Mouse (Mus musculus): ENCODE data around the gene Tmem45a2. TPM values are rescaled to one million over a fixed set of nuclear protein-coding genes. Genes with fewer than 3 reads are reported as not detected.
A peak's percentile ranks its signal among the peaks of the same experiment; 100 is the strongest.
"Not testable (repeated sequence)": the region's sequence is repeated elsewhere in the genome, so short reads cannot be mapped to it uniquely, and the experiment has no call there.

The Tmem45a2 gene
- polyA plus RNA-seq, 1 experiment from 2014 or later = 0.18 TPM

- ATAC-seq = peak; percentile 77
- no peaks in the 10 kb centered on the region for H3K4me1 ChIP-seq (replicated peaks; ENCODE audit: control insufficient read depth, insufficient read depth, low read length)
Measured at GRCm38 (mm10) chr16:57056995-57057394, 14.2 kb downstream of the Tmem45a2 start.

GRCm38 (mm10) chr16:57049974-57050373, 21.2 kb downstream of the Tmem45a2 start:
- Histone ChIP-seq H3K4me3 (ENCODE audit: low read depth, low read length) (no peak overlapping the region), H3K4me1 (replicated peaks; ENCODE audit: control insufficient read depth, insufficient read depth, low read length) (no peaks in the 10 kb centered on the region), H3K4me2 (replicated peaks; ENCODE audit: low read depth) (no peak overlapping the region), H3K9ac (ENCODE audit: low read depth, low read length) (no peak overlapping the region), H3K36me3 (ENCODE audit: control insufficient read depth, insufficient read depth) (no peaks in the 10 kb centered on the region), H3K27ac (ENCODE audit: low read depth, low read length) (no peak overlapping the region), H3K9me3 (ENCODE audit: control insufficient read depth) (no peaks in the 10 kb centered on the region), H3K27me3 (replicated peaks; ENCODE audit: control insufficient read depth, insufficient read depth, low read length) (no peaks in the 10 kb centered on the region)
- 91% methylated on average over 3 of the region's 3 CpGs for WGBS
- no peak for TF ChIP-seq CTCF (IDR thresholded peaks at IDR 0.05; ENCODE audit: low read depth)
- no peak for ATAC-seq

More at GRCm38 (mm10) chr16:57056995-57057394, 14.2 kb downstream of the Tmem45a2 start:
- Histone ChIP-seq H3K4me3 (ENCODE audit: low read depth, low read length) (no peak overlapping the region), H3K36me3 (ENCODE audit: control insufficient read depth, insufficient read depth) (no peaks in the 10 kb centered on the region), H3K27me3 (replicated peaks; ENCODE audit: control insufficient read depth, insufficient read depth, low read length) (no peaks in the 10 kb centered on the region), H3K9me3 (ENCODE audit: control insufficient read depth) (no peaks in the 10 kb centered on the region), H3K9ac (ENCODE audit: low read depth, low read length) (no peak overlapping the region), H3K27ac (ENCODE audit: low read depth, low read length) (no peak overlapping the region), H3K4me2 (replicated peaks; ENCODE audit: low read depth) (no peak overlapping the region)
- 53% methylated on average over 4 of the region's 4 CpGs for WGBS
- no peak for TF ChIP-seq CTCF (IDR thresholded peaks at IDR 0.05; ENCODE audit: low read depth)

GRCm38 (mm10) chr16:57038600-57038999, 32.6 kb downstream of the Tmem45a2 start:
- H3K4me3 ChIP-seq (ENCODE audit: low read depth, low read length) = no peak overlapping the region
- H3K9me3 ChIP-seq (ENCODE audit: control insufficient read depth) = no peaks in the 10 kb centered on the region
- H3K4me1 ChIP-seq (replicated peaks; ENCODE audit: control insufficient read depth, insufficient read depth, low read length) = no peaks in the 10 kb centered on the region
- H3K36me3 ChIP-seq (ENCODE audit: control insufficient read depth, insufficient read depth) = no peaks in the 10 kb centered on the region
- no peak overlapping the region for H3K27ac ChIP-seq (ENCODE audit: low read depth, low read length)
- H3K9ac ChIP-seq (ENCODE audit: low read depth, low read length) = no peak overlapping the region
- ATAC-seq = no peak
- no peak for TF ChIP-seq CTCF (IDR thresholded peaks at IDR 0.05; ENCODE audit: low read depth)
- 35% methylated on average over 5 of the region's 5 CpGs for whole genome bisulfite sequencing
- H3K27me3 ChIP-seq (replicated peaks; ENCODE audit: control insufficient read depth, insufficient read depth, low read length) = no peaks in the 10 kb centered on the region
- no peak overlapping the region for H3K4me2 ChIP-seq (replicated peaks; ENCODE audit: low read depth)

- ATAC-seq = peak; percentile 36; the same call in 1 of the 2 replicates
- H3K4me1 ChIP-seq (replicated peaks; ENCODE audit: control insufficient read depth, insufficient read depth, low read length) = no peaks in the 10 kb centered on the region
- WGBS = 74% methylated on average over 7 of the region's 7 CpGs
Measured at GRCm38 (mm10) chr16:57030150-57030885, 40.9 kb downstream of the Tmem45a2 start.

GRCm38 (mm10) chr16:56998283-56998682, 72.9 kb downstream of the Tmem45a2 start:
- 81% methylated on average over 8 of the region's 9 CpGs for WGBS
- not testable (repeated sequence) for H3K9ac ChIP-seq (ENCODE audit: low read depth, low read length); H3K27ac ChIP-seq (ENCODE audit: low read depth, low read length); ATAC-seq; H3K4me1 ChIP-seq (replicated peaks; ENCODE audit: control insufficient read depth, insufficient read depth, low read length); H3K9me3 ChIP-seq (ENCODE audit: control insufficient read depth); H3K4me2 ChIP-seq (replicated peaks; ENCODE audit: low read depth); H3K4me3 ChIP-seq (ENCODE audit: low read depth, low read length); H3K36me3 ChIP-seq (ENCODE audit: control insufficient read depth, insufficient read depth); H3K27me3 ChIP-seq (replicated peaks; ENCODE audit: control insufficient read depth, insufficient read depth, low read length)

More at GRCm38 (mm10) chr16:57030150-57030885, 40.9 kb downstream of the Tmem45a2 start:
- Histone ChIP-seq H3K27ac (ENCODE audit: low read depth, low read length) (no peak overlapping the region), H3K9me3 (ENCODE audit: control insufficient read depth) (no peaks in the 10 kb centered on the region), H3K9ac (ENCODE audit: low read depth, low read length) (no peak overlapping the region), H3K36me3 (ENCODE audit: control insufficient read depth, insufficient read depth) (no peaks in the 10 kb centered on the region), H3K4me3 (ENCODE audit: low read depth, low read length) (no peak overlapping the region), H3K4me2 (replicated peaks; ENCODE audit: low read depth) (no peak overlapping the region), H3K27me3 (replicated peaks; ENCODE audit: control insufficient read depth, insufficient read depth, low read length) (no peaks in the 10 kb centered on the region)
- no peak for TF ChIP-seq CTCF (IDR thresholded peaks at IDR 0.05; ENCODE audit: low read depth)

Other genes starting within 250 kb of the Tmem45a2 start
- gene Tmem45a, start 185.2 kb downstream of the Tmem45a2 start, polyA plus RNA-seq (2015; fragmentation: Nextera tagmentation; extraction: Ambion mirVana) = 6.0 and 6.1 TPM in 2 replicates
- gene Lnp1, start 143.3 kb downstream of the Tmem45a2 start, polyA plus RNA-seq (2015; fragmentation: Nextera tagmentation; extraction: Ambion mirVana) = not detected in 2 replicates
- gene Tomm70a, start 50.3 kb upstream of the Tmem45a2 start, polyA plus RNA-seq (2015; fragmentation: Nextera tagmentation; extraction: Ambion mirVana) = 33.1 and 33.3 TPM in 2 replicates
- 46.1 and 46.2 TPM in 2 replicates for gene Nit2, start 96.0 kb upstream of the Tmem45a2 start, polyA plus RNA-seq (2015; fragmentation: Nextera tagmentation; extraction: Ambion mirVana)
- gene Tbc1d23, start 160.1 kb upstream of the Tmem45a2 start, polyA plus RNA-seq (2015; fragmentation: Nextera tagmentation; extraction: Ambion mirVana) = 22.3 and 23.8 TPM in 2 replicates
- gene Tmem30c, start 221.5 kb upstream of the Tmem45a2 start, polyA plus RNA-seq (2015; fragmentation: Nextera tagmentation; extraction: Ambion mirVana) = not detected in 2 replicates

Data from intestine, postnatal 0 days (tissue).